Mouse (Mus musculus): ENCODE measurements around the gene Tnfrsf26.
"Not testable (repeated sequence)": the region's sequence is repeated elsewhere in the genome, so short reads cannot be mapped to it uniquely, and the experiment has no call there.

The Tnfrsf26 gene

GRCm38 (mm10) chr7:143628540-143628939 lies at the start of gene Tnfrsf26:
TSS of gene Tnfrsf26 (minus strand) at chr7:143628722.
- no peak for DNase-seq (ENCODE audit: low spot score)

- no peak for DNase-seq (ENCODE audit: low spot score)
Measured at GRCm38 (mm10) chr7:143666427-143667311, 38.1 kb upstream of the Tnfrsf26 start.

GRCm38 (mm10) chr7:143663470-143663869 lies 34.9 kb upstream of the Tnfrsf26 start:
- DNase-seq (ENCODE audit: low spot score) = no peak

- DNase-seq (ENCODE audit: low spot score) = no peak
Measured at GRCm38 (mm10) chr7:143660797-143661196, 32.3 kb upstream of the Tnfrsf26 start.

- DNase-seq (ENCODE audit: low spot score) = not testable (repeated sequence)
Measured at GRCm38 (mm10) chr7:143649769-143650346, 21.3 kb upstream of the Tnfrsf26 start.

- DNase-seq (ENCODE audit: low spot score) = peak; percentile 85
Measured at GRCm38 (mm10) chr7:143649034-143649768, 20.7 kb upstream of the Tnfrsf26 start, which contains the start of gene Tnfrsf22. TSS of gene Tnfrsf22 (minus strand) at chr7:143649661.

GRCm38 (mm10) chr7:143643949-143644348 lies 15.4 kb upstream of the Tnfrsf26 start:
- not testable (repeated sequence) for DNase-seq (ENCODE audit: low spot score)

GRCm38 (mm10) chr7:143636674-143637073 lies 8.2 kb upstream of the Tnfrsf26 start:
- DNase-seq (ENCODE audit: low spot score) = no peak

- no peak for DNase-seq (ENCODE audit: low spot score)
Measured at GRCm38 (mm10) chr7:143631503-143631902, 3.0 kb upstream of the Tnfrsf26 start.

- no peak for DNase-seq (ENCODE audit: low spot score)
Measured at GRCm38 (mm10) chr7:143629501-143629900, 979 bp upstream of the Tnfrsf26 start.

- no peak for DNase-seq (ENCODE audit: low spot score)
Measured at GRCm38 (mm10) chr7:143627555-143628286, 801 bp downstream of the Tnfrsf26 start.

GRCm38 (mm10) chr7:143626178-143626577 lies 2.3 kb downstream of the Tnfrsf26 start:
- no peak for DNase-seq (ENCODE audit: low spot score)

GRCm38 (mm10) chr7:143625151-143625550 lies 3.4 kb downstream of the Tnfrsf26 start:
- DNase-seq (ENCODE audit: low spot score) = no peak

- no peak for DNase-seq (ENCODE audit: low spot score)
Measured at GRCm38 (mm10) chr7:143624561-143624960, 4.0 kb downstream of the Tnfrsf26 start.

- no peak for DNase-seq (ENCODE audit: low spot score)
Measured at GRCm38 (mm10) chr7:143620951-143621350, 7.6 kb downstream of the Tnfrsf26 start.

- DNase-seq (ENCODE audit: low spot score) = no peak
Measured at GRCm38 (mm10) chr7:143614404-143615135, 14.0 kb downstream of the Tnfrsf26 start.

- DNase-seq (ENCODE audit: low spot score) = no peak
Measured at GRCm38 (mm10) chr7:143612215-143612614, 16.3 kb downstream of the Tnfrsf26 start.

GRCm38 (mm10) chr7:143605321-143605720 lies 23.2 kb downstream of the Tnfrsf26 start:
- no peak for DNase-seq (ENCODE audit: low spot score)

GRCm38 (mm10) chr7:143604889-143605288 lies 23.6 kb downstream of the Tnfrsf26 start:
- DNase-seq (ENCODE audit: low spot score) = no peak

GRCm38 (mm10) chr7:143601705-143602104 lies 26.8 kb downstream of the Tnfrsf26 start:
- DNase-seq (ENCODE audit: low spot score) = no peak

GRCm38 (mm10) chr7:143600231-143600740 lies 28.2 kb downstream of the Tnfrsf26 start:
- no peak for DNase-seq (ENCODE audit: low spot score)
